ENCODE assay signal across 23 mouse cellular contexts in the genomic region with DNA sequence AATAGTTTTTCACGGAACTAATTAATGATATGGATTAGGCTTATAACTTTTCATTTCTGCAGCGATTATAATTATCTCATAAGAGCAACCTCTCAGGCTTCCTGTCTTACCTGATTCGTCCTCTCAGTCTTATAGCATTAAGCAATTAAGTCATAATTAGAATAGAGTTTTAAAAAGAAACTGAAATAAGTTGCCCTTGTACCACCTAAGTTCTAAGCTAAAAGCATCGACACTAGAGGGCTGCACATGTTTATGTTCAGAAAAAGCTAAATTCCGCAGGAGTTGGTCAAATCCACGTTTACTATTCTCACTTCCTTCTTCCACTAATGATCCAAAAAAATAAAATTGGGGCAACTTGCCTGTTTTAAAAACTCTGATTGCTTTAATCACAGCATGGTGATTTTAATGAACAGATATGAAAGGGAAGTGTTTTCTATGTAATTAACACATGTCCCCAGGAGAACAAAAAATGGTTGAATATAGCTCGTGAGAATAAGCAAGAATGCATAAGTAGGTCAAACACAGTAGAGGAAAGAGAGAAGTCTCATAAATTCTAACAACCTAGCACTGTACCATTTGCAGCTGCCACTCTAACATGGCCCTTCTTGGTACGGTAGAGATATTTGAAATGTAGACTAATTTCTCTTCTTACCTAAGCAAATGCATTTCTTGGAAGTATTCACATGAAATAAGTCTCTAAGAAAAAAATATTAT. TPM values are rescaled to one million over a fixed set of nuclear protein-coding genes. Genes with fewer than 3 reads are reported as not detected.
"Had no signal": no experiment of that assay in that cellular context is flagged by ENCODE, and none has a peak within 500 bp of the region (broad histone marks: within the 10 kb centered on the region; RNA-seq: fewer than 3 reads in every experiment).

No protein-coding gene starts in this region.

- H3K4me1 ChIP-seq: limb, embryonic 10.5 days; limb, embryonic 13.5 days; liver, embryonic 12.5 days; liver, embryonic 15.5 days; lung, embryonic 15.5 days; midbrain, embryonic 12.5 days; neural tube, embryonic 13.5 days; stomach, embryonic 15.5 days had no signal

- H3K9ac ChIP-seq: limb, embryonic 13.5 days; liver, embryonic 12.5 days; liver, embryonic 15.5 days; lung, embryonic 15.5 days; midbrain, embryonic 12.5 days; neural tube, embryonic 13.5 days; stomach, embryonic 15.5 days had no signal

- H3K9me3 ChIP-seq: limb, embryonic 10.5 days; limb, embryonic 13.5 days; liver, embryonic 12.5 days; liver, embryonic 15.5 days; lung, embryonic 15.5 days; megakaryocyte, embryonic 14.5 days; midbrain, embryonic 12.5 days; neural tube, embryonic 13.5 days; stomach, embryonic 15.5 days had no signal

- H3K4me3 ChIP-seq: limb, embryonic 10.5 days; limb, embryonic 13.5 days; liver, embryonic 12.5 days; liver, embryonic 15.5 days; lung, embryonic 15.5 days; megakaryocyte, embryonic 14.5 days; midbrain, embryonic 12.5 days; myocyte; neural tube, embryonic 13.5 days; stomach, embryonic 15.5 days had no signal

- H3K27me3 ChIP-seq: limb, embryonic 13.5 days; liver, embryonic 12.5 days; liver, embryonic 15.5 days; lung, embryonic 15.5 days; megakaryocyte, embryonic 14.5 days; midbrain, embryonic 12.5 days; neural tube, embryonic 13.5 days; stomach, embryonic 15.5 days had no signal

- H3K27ac ChIP-seq: limb, embryonic 10.5 days; limb, embryonic 13.5 days; liver, embryonic 12.5 days; liver, embryonic 15.5 days; lung, embryonic 15.5 days; midbrain, embryonic 12.5 days; neural tube, embryonic 13.5 days; stomach, embryonic 15.5 days had no signal

- ATAC-seq: liver, embryonic 12.5 days had no signal

- H3K36me3 ChIP-seq: limb, embryonic 10.5 days; limb, embryonic 13.5 days; liver, embryonic 12.5 days; liver, embryonic 15.5 days; lung, embryonic 15.5 days; midbrain, embryonic 12.5 days; neural tube, embryonic 13.5 days; stomach, embryonic 15.5 days had no signal

- H3K4me2 ChIP-seq: limb, embryonic 13.5 days; liver, embryonic 12.5 days; liver, embryonic 15.5 days; lung, embryonic 15.5 days; midbrain, embryonic 12.5 days; neural tube, embryonic 13.5 days; stomach, embryonic 15.5 days had no signal

- DNase-seq: kidney, adult 18-20 months; kidney, adult 9 months; kidney, postnatal 14 days; kidney, postnatal 4 days; layer of hippocampus, postnatal 36 days; liver; lung, adult 18-20 months; lung, postnatal 10 days; lung, postnatal 36 days; retina, postnatal 1 day; right cerebral cortex, postnatal 25 days; spleen, adult 18-20 months; thymus, postnatal 25 days had no signal

RNA-seq across cellular contexts. Expression of a gene that starts 48.4 kb away (rescaled TPM):
- polyA plus RNA-seq: myocyte had no signal
